Mouse (Mus musculus) lung, postnatal 10 days (tissue): ENCODE measurements around the gene Ppp5c.
"Not testable (repeated sequence)": the region's sequence is repeated elsewhere in the genome, so short reads cannot be mapped to it uniquely, and the experiment has no call there.

Source experiments
- DNase-seq: peaks from one replicate; pipeline ENCODE4 v3.0.0; 2021

Gene Ppp5c

GRCm38 (mm10) chr7:17027588-17028343 is at the start of gene Ppp5c:
TSS of gene Ppp5c (minus strand) at chr7:17027924.
- DNase-seq = peak; percentile 95

DNA sequence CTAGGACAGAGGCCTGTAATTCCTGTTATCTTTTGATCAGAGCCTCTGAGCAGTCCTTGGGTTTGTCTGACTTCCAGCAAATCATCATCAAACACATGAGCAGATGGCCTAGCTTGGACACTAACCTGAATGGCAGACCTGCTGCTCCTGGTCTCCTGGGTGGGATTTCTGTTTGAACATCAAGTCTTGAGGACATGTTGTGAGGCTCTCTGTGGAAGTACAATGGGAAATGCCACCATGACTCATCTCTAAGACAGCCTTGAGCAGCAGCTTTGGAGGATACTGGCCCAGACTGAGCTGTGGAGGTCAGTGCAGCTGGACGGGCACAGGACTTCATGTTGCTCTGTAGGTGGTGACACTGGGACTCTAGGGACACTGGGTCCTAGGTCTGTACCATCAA is 48.8 kb upstream of the Ppp5c start:
- DNase-seq = no peak

GRCm38 (mm10) chr7:17073904-17074615 is 46.3 kb upstream of the Ppp5c start, which contains the start of gene Psg16:
TSS of gene Psg16 (plus strand) at chr7:17074040.
- DNase-seq = peak; percentile 56

DNA sequence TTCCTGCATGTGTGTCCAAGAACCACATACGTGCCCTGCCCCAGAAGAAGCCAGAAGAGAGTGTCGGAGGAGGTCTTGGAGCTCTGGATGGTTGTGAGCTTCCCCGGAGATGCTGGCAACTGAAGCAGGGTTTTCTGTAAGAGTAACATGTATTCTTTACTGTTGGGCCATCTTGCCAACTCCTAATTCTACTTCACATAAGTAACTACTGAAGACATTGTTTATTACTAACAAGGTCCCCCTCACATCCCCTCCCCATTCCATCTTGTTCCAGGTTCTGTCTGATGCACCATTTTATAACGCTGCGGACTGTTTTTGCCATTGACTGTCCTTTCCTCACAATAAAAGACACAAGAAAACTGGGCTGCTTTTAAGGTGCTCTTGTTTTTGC is 45.8 kb upstream of the Ppp5c start:
- no peak for DNase-seq

GRCm38 (mm10) chr7:17067651-17068050 is 39.9 kb upstream of the Ppp5c start:
- DNase-seq = not testable (repeated sequence)

- no peak for DNase-seq
Measured at GRCm38 (mm10) chr7:17067000-17067399, 39.3 kb upstream of the Ppp5c start.

GRCm38 (mm10) chr7:17066412-17066811 is 38.7 kb upstream of the Ppp5c start:
- DNase-seq = peak; percentile 86

GRCm38 (mm10) chr7:17065620-17066019 is 37.9 kb upstream of the Ppp5c start:
- no peak for DNase-seq

- DNase-seq = peak; percentile 26
Measured at GRCm38 (mm10) chr7:17062845-17063244, 35.1 kb upstream of the Ppp5c start.

DNA sequence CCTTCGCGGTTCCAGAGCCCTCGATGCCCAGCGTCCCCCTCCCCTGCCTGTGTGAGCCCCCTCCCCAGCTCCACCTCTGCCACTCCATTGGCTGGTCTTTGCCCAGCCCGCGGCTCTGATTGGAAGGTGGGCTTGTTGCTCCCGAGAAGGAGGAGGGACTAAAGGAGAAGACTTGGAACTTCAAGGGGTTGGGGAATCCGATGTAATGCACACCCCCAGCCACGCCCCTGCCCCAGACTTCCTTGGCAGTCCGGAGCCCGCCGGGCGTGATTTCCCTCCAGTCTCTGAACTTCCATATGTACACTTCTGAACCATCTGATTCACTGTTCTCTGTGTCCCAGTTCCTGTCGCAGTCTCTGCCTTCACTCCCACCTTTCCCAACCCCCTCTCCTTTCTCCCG is 34.7 kb upstream of the Ppp5c start, which contains the start of gene Hif3a:
Gene Hif3a (minus strand): TSS at position 39 of the 400 bp plus-strand sequence.
- DNase-seq = peak; percentile 84

DNA sequence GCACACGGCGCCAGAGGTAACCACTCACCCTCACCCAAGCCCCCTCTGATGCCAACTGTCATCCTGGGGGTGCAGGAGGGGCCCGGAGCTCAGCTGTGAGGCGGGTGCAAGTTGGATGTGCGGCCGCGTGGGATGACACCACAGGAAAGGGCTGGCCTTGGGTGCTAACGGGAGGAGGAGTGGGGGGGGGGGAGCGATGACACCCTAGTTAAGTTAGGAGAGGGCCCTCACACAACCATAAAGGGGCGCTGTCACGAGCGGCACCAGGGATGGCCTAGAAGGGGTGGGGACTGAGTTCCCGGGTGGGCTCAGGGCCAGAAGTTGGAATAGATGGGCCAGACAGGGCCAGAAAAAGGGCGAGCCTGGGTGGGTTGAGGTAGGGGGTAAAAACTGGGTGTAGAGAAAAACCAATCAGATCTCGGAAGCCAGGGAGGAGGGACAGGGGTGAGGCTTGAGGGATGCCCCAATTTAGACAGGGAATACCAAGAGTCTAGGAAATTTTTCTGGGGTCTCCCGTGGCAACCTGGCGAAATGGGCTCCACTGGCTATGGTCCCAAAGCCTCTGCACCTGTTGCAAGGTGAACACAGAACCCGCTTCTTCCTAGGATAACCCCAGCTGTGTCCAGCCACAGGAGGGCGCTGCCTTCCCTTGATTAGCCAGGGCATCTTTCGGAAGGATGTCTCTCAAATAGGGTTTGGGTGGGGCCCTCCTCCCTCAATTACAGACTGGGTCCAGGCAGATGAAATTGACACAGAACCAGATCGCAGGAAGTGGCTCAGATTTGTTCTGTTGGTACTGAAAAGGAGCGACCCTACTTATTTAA is 33.3 kb upstream of the Ppp5c start:
- DNase-seq = peak; percentile 67

DNA sequence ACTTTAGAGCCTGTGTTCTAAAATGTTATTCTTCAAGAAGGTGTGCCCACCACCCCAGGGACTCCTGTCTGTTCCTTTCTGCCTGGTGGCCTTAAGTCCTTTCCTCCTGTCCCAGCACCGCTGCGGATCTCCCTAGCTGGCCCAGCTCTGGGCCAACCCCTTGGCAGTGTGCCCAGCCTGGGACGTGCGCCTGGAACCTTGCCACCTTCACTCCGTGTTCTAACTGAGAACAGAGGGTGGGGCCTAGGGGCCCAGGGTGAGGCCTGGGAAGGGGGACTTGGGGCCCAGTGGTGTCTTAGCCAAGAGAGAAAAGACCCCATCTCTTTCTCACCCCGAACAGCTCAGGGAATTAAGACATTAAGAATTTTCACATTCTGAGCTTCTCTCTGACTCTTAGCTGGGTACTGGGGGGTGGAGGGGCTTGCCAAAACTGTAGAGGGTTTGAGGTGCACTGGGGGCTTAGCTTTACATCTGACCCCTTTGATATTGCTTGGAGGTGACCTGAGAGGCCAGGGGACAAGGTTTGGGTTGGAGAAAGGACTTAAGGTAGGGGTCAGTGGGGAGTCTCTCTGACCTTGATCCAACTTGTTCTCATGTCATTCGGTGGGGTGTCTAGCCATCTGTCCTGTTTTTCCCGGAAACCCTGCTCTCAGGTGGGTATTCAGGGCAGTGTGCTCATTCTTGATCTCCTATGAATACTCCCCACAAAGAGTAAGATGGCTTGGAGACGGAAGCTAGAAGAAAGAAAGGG is 32.5 kb upstream of the Ppp5c start:
- peak; percentile 97 for DNase-seq

- no peak for DNase-seq
Measured at GRCm38 (mm10) chr7:17059463-17059844, 31.7 kb upstream of the Ppp5c start.

GRCm38 (mm10) chr7:17058816-17059462 is 31.2 kb upstream of the Ppp5c start:
- peak; percentile 54 for DNase-seq

DNA sequence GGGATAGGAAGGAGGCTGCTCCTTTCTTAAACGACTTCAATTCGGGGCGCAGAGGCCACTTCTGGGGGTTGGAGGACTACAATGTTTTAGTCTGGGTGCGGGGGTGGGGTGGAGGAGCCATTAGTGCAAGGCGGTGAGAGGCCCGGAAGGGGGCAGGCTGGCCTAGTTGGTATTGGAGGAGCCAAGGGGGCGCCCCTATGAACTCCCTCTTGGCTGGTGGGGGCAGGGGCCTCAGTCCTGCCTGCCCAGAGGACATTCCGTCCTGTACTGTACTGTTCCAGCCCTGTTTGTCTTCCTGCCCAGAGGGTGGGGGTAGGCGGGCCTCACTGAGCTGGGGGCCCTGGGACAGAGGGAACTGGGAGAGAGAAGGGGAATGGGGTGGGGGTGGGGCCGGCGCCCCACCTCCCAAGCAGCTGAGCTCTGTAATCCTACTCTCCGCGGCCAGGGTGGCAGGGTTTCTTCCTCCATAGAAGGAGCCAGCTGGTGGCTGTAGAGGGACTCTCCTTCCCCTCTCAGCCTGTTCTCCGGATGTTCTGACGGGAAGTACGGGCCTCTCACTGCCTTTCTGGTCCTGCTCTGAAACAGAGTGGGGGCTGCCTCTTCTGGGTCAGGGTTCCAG is 30.5 kb upstream of the Ppp5c start:
- DNase-seq = peak; percentile 94

DNA sequence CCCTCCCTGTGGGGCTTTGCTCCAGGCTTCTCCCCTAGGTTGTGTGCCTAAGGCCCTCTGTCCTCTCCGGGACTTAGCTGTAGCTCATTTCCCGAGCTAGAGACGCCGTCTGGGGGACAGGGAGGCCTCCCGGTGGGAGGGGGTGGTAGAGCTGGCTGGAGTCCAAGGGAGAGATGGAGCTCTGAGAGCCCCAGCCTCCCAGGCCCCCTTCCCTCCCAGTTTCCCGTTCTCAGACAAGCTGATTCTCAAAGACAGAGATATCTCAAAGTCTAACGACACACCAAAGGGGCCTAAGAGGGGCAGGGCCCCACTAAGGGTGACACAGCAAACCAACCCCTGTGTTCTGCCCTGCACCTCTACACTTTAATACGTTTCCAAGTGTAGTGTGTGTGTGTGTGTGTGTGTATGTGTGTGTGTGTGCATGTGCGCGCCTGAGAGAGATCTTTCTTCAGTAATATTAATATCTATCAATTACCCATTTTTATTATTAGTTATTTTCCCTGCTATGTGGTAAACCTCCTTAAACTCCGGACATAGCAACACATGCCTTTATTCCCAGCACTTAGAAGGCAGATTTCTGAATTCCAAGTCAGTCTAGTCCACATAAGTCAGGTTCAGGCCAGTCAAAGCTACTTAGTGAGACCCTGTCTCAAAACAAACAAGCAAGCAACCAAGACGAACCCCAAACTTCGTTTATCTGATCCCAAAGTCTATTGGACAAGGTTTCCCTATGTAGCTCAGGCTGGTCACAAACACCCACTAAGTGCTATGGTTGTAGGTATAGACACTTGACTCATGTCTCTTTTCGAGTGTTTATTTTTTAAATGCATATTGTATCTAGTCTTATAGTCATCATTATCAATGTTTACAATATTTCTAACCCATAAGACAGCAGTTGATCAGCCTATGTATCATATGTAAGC is 29.1 kb upstream of the Ppp5c start:
- DNase-seq = peak; percentile 68

DNA sequence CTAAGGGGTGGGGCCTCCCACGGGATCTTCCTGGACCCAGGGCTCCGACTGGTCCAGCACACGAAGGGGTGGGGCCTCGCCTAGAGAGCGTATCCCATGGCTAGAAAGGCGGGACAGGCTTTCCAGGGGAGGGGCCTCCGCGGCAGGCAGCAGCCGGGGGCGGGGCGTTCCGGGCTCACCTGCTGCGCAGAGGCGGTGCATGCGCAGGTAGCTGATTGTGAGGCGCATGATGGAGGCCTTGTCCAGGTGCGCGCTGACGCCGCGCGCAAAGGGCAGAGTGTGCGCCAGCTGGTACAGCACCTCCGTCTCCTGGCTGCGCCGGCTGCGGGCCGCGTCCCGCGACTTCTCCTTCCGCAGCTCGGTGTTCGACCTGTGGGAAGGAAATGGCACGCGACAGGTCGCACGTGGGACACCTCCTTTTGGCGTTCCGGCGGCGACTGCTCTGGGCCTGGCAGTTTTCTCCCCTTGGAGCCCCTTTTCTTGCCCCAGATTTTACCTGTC is 28.4 kb upstream of the Ppp5c start:
- DNase-seq = peak; percentile 95

DNA sequence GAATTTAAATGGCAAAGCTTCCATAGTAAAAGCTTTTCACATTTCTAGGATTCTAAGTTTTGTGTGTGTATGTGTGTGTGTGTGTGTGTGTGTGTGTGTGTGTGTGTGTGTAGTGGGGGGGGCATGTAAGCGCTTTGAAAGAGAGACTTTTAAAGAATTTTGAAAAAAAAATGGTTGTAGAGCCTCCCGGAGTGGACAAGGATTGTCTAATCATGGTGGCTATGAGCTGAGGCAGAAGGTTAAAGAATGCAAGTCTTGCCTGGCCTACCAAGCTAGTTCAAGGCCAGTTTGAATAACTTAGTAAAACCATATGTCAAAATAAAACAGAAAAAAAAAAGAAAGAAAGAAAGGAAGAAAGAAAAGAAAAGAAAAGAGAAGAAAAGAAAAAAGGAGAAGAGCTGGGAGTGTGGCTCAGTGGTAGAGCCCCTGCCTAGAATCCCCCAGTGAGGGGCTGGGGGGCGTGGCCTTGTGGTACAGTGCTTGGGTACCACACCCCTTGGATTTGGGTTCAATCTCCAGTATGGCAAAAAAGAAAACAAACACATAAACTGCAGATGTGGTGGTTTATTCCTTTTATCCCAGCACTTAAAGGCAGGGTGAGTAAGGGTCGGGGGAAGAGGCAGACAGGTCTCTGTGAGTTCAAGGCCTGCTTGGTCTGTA is 27.7 kb upstream of the Ppp5c start:
- DNase-seq = no peak

DNA sequence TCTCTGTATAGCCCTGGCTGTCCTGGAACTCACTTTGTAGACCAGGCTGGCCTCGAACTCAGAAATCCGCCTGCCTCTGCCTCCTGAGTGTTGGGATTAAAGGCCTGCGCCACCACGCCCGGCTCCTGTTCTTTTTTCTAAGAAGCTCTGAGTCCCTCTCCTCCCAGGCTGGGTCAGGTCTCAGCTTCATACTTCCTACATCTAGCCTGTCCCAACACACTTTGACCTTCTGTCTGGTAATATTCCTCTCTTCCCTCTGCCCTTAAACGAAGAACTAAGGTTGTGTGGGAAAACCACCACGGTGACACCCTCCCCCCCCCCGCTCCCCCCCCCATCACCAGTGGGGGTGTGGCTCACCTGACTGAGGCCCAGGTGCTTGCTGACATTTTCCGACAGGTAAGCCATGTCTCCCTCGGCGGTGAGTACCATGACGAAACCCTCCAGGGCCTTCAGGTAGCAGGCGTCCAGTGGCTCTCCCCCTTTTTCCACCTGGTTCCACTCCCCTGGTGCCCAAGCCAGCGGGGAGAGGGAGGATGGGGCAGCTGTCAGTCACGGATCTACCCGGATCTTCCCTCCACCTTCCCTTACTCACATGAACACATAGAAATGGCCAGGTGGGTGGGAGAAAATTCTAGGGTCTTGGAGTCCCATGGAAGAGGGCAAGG is 26.7 kb upstream of the Ppp5c start:
- no peak for DNase-seq
